Mouse (Mus musculus) cerebellum, adult 2 months (tissue): ENCODE measurements around the gene Lyg2.

Source experiments
- CTCF ChIP-seq: fragments of 200-500 bp; IDR thresholded peaks from 2 replicates; pipeline ENCODE4 v1.5.1; 2011; ENCODE audit warnings: low read depth, mild to moderate bottlenecking, control low read depth, low read length, moderate library complexity, borderline replicate concordance; ENCODE audit not compliant: insufficient read depth
- POLR2A ChIP-seq: fragments of 200-500 bp; IDR thresholded peaks from 2 replicates; pipeline ENCODE4 v1.6.1; 2011; ENCODE audit warnings: low read length, control low read depth, borderline replicate concordance; ENCODE audit not compliant: insufficient read depth

GRCm38 (mm10) chr1:37916393-37916792 lies at the start of gene Lyg2:
- TF ChIP-seq POLR2A: no peak
- no peak for TF ChIP-seq CTCF
